In the genomic region with DNA sequence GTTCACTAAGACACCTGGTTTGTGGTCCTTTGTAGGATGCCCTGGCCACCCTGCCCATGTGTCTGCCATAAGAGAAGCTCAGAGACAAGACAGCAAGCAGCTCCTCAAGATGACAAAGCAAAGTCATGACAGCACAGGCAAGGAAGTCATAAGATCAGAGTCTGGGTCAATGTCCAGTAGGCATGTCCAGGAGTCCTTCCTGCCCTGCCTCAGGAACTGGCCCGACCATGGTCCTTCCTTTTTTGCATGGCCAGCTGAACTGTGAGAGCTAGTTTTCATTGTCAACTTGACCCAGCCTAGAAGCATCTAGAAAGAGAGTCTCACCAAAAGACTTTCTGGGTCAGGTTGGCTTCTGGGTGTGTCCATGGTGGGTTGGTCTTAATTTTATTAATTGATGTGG, we compare ENCODE assay signal across 25 mouse cellular contexts. TPM values are rescaled to one million over a fixed set of nuclear protein-coding genes. Genes with fewer than 3 reads are reported as not detected.
"Had no signal": no experiment of that assay in that cellular context is flagged by ENCODE, and none has a peak within 500 bp of the region (broad histone marks: within the 10 kb centered on the region; RNA-seq: fewer than 3 reads in every experiment).

No protein-coding gene starts in this region.

- H3K36me3 ChIP-seq: heart, embryonic 13.5 days; heart, embryonic 15.5 days; hindbrain, embryonic 13.5 days; hindbrain, embryonic 15.5 days; limb, embryonic 13.5 days; limb, embryonic 15.5 days; liver, embryonic 12.5 days had no signal

- H3K27me3 ChIP-seq: heart, embryonic 15.5 days; hindbrain, embryonic 13.5 days; hindbrain, embryonic 15.5 days; limb, embryonic 13.5 days; limb, embryonic 15.5 days had no signal

- ATAC-seq: intestine, embryonic 16.5 days; liver, embryonic 12.5 days had no signal

- H3K4me3 ChIP-seq: heart, adult 2 months; limb, embryonic 13.5 days; limb, embryonic 15.5 days; liver, embryonic 12.5 days had no signal

- H3K9me3 ChIP-seq: heart, embryonic 13.5 days; heart, embryonic 15.5 days; hindbrain, embryonic 13.5 days; hindbrain, embryonic 15.5 days; limb, embryonic 15.5 days; liver, embryonic 12.5 days had no signal

- H3K9ac ChIP-seq: forebrain, postnatal 0 days; heart, embryonic 13.5 days; heart, embryonic 15.5 days; hindbrain, embryonic 13.5 days; hindbrain, embryonic 15.5 days; limb, embryonic 13.5 days; limb, embryonic 15.5 days; liver, embryonic 12.5 days; liver, embryonic 14.5 days had no signal

- H3K27ac ChIP-seq: heart, adult 2 months; heart, embryonic 13.5 days; heart, embryonic 15.5 days; hindbrain, embryonic 13.5 days; hindbrain, embryonic 15.5 days; hindbrain, postnatal 0 days; limb, embryonic 13.5 days; limb, embryonic 15.5 days; liver, embryonic 12.5 days; liver, embryonic 14.5 days had no signal

- DNase-seq: forebrain, postnatal 0 days; gastrocnemius, postnatal 14 days; gastrocnemius, postnatal 36 days; heart, adult 11 months; heart, adult 2 months; heart, postnatal 14 days; heart, postnatal 36 days; layer of hippocampus, adult 9-11 months; layer of hippocampus, postnatal 36 days; left cerebral cortex, postnatal 4 days had no signal

RNA-seq across cellular contexts. Expression of a gene that starts 9.1 kb away (rescaled TPM):
- polyA plus RNA-seq: forebrain, postnatal 0 days; heart, adult 2 months; heart, embryonic 15.5 days; heart, postnatal 0 days; hindbrain, embryonic 15.5 days; hindbrain, postnatal 0 days; intestine, embryonic 16.5 days; kidney, embryonic 16.5 days; large intestine, adult 2 months; limb, embryonic 15.5 days; liver, adult 2 months; liver, embryonic 16.5 days had no signal

RNA-seq across cellular contexts. Expression of a gene that starts 14.3 kb away (rescaled TPM):
- polyA plus RNA-seq: liver, adult 2 months had no signal
